Mouse (Mus musculus) thymus, adult 2 months (tissue): ENCODE data around the gene Pde8a.

Source experiments
- CTCF ChIP-seq: fragments of 200-500 bp; IDR thresholded peaks from 2 replicates; pipeline ENCODE4 v1.5.1; 2012; ENCODE audit warnings: mild to moderate bottlenecking, control low read depth, low read length, moderate library complexity, borderline replicate concordance; ENCODE audit not compliant: control insufficient read depth, poor library complexity, insufficient read depth; ENCODE audit errors: extremely low read depth
- POLR2A ChIP-seq: fragments of 200-500 bp; IDR thresholded peaks from 2 replicates; pipeline ENCODE4 v1.6.1; 2012; ENCODE audit warnings: mild to moderate bottlenecking, low read length, control low read depth, moderate library complexity; ENCODE audit not compliant: control insufficient read depth, poor library complexity, insufficient read depth; ENCODE audit errors: extremely low read depth

- no peak for TF ChIP-seq CTCF
- TF ChIP-seq POLR2A: no peak
Observed at GRCm38 (mm10) chr7:81209979-81210685, 3.3 kb upstream of the Pde8a start.
